Mouse (Mus musculus) gonadal fat pad, adult 2 months (tissue): ENCODE results near the gene Ypel2. TPM values are rescaled to one million over a fixed set of nuclear protein-coding genes. Genes with fewer than 3 reads are reported as not detected.
A peak's percentile ranks its signal among the peaks of the same experiment; 100 is the strongest.

ENCODE experiments used
- DNase-seq: peaks from one replicate; pipeline ENCODE4 v3.0.0-alpha.2; 2012; ENCODE audit warnings: low read depth
- polyA plus RNA-seq: library from polyadenylated mRNA; depleted of rRNA; stranded (reverse); fragments of >200 nt; gene quantifications from 2 replicates; pipeline ENCODE4 v1.2.3, GENCODE M21; 2012

Ypel2 gene
- polyA plus RNA-seq, 1 experiment = 9.8 TPM

DNA sequence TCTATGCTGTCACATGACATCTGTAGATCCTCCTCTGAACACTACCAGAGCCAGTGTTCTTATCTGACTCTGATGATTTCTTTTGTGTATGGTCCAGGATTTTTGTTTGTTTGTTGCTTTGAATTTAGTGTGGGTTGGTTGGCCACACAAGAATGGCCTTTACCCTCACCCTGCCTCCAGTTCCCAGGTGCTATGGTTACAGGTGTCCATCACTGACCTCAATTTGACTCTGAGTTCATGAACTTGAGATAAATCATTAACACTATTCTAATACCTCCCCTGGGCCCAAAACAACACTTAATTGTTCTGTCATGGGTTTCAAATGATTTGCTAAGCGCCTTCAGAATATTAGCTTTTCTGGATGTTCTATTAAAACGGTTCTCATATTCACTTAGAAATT is 61.3 kb downstream of the Ypel2 start:
- DNase-seq = no peak

DNA sequence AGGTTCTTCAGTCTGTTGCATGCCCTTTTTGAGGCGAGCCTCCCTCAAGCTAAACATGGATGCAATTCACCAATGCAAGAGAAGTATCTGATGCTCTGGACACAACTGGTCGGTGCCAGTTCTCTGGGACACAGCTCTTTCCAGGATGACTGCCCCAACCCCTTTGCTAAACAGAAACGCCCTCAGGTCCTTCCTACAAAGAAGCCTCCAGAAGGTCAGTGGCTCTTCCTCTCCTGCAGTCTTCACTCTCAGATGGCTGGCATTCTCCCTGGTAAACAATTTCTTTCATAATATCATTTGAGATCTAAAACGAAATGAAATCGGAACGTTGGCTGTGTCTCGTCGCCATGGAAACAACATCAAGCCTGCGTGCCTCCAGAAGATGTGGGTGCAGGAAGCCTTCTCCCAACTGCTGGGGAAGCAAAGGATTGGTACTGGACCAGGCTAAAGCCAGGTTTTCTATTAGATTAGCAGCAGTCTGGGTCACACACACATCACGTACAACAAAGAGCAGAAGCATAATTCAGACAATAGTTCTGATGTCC is 62.8 kb downstream of the Ypel2 start:
- DNase-seq = no peak

DNA sequence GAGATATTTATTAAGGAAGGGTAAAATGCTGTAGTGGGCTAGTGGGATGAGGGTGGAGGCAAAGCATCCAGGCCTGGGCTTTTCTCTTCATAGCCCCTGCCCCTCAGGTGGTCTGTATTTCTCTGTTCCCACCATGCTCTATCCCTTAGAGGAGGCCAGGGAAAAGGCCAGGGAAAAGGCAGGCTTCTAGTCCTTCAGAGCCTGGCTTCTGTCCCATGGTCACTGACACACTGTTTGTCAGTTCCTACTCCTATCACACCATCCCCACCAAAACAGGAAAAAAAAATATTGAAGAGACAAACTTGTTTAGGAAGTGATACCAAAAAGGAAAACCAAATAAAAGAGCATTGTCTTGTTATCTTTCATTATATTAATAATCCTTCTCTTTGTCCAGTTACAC is 63.5 kb downstream of the Ypel2 start:
- DNase-seq = no peak

DNA sequence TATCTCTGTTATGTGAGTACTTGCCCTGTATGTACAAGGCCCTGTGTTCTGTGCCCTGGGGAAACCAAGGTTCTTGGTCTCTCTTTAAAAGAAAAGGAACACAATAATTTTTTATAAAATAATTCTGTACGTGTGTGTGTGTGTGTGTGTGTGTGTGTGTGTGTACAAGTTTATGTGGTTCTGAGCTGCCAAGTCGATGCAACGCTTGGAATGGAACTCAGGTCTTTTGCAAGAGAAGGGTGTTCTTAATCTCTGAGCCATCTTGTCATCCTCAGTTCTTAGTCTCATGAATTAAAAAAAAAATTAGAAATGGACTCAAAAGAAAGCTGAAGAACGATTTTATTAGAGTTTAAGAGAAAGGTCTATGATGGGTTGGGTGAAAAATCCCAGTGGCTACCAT is 64.0 kb downstream of the Ypel2 start:
- no peak for DNase-seq

DNA sequence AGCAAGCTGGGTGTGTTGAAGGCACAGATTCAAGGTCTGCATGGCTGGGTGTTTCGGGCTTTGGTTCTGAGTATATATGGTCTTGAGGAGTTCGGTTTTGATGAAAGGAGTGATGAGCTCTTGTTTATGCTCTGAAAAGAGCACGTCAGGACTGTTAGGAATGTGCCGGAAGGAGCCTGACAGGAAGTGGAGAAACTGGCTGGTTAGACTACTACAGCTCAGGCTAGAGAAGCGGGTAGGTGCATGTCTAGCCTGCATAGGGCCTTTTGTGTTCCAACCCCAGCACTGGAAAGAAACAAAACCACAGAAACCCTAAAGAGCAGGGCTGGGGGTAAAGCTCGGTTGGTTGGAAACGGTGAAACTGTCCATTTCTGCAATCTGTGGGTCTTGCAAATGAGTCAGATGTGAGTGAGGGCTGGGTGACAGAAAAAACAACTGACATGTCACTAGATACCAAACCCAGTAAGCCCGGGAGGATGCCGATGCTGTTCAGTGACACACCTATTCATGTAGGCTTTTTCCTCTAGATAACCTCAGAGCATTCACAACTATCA is 68.3 kb downstream of the Ypel2 start:
- DNase-seq = no peak

DNA sequence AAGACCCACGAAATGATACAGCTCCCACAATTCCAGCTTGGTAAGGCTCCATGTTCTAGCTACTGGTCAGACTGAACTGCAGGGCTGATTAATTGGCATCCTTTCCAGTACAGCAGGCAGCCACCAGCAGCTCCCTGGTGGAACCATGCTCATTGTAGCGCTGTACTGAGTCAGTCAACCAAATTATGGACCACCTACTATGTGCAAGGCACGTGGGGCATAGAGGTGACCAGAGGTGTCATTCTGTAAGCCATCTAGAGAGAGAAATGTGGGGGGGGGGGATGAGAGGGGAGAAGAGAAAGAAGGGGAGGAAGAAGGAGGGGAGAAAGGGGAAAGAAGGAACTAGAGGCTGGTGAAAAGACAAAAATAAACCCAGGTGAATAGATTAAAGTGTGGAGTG is 68.9 kb downstream of the Ypel2 start:
- no peak for DNase-seq

DNA sequence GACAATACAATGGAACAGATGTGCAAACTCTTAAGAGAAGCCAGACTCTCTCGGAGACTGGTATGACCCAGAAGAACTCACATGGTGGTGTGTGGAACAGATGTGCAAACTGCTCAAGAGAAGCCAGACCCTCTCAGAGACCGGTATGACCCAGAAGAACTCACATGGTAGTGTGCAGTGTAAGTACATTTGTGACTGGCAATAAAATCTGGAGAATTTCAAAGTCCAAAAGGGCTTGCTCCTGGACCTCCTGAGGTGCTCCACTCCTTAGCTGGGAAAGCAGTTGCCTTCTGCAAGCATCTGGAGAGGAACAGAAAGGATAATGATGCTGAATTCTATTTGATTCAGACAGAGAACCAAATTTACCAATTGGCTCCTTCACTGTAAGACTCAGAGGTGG is 69.9 kb downstream of the Ypel2 start:
- no peak for DNase-seq

DNA sequence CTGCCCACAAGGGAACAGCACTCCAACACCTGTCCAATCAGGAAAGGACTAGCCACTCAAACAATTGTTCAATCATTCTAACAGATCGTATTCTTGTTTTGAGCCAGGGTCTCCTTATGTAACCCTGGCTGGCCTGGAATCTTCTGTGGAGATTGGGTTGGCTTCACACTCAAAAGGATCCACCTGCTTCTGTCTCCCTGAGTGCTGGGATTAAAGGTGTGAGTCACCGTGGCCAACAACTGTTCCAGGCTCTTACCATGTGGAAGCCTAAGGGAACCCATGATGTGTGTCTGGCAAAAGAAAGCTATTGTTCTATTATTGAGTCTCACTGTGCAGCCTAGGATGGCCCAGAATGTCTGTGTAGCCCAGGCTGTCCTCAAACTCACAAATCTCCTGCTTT is 71.5 kb downstream of the Ypel2 start:
- no peak for DNase-seq

DNA sequence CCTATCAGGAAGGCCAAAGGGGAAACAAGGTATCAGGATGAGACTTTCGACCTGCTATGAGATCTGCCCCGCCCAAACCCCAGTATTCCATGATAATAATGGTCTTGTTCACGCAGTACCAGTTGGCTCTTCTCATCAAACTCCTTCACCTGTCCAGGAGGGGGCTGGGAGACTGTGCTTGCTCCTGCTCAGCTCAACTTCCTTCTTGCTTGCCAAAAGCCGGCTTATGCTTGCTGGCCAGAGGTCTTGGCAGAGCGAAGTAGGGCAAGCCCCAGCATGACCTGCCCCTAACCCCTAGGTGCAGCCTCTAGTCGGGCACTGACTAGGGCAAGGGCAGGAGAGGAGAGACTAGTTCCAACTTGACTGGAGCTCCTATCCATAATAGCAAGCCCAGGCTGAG is 72.2 kb downstream of the Ypel2 start:
- peak; percentile 84 for DNase-seq

DNA sequence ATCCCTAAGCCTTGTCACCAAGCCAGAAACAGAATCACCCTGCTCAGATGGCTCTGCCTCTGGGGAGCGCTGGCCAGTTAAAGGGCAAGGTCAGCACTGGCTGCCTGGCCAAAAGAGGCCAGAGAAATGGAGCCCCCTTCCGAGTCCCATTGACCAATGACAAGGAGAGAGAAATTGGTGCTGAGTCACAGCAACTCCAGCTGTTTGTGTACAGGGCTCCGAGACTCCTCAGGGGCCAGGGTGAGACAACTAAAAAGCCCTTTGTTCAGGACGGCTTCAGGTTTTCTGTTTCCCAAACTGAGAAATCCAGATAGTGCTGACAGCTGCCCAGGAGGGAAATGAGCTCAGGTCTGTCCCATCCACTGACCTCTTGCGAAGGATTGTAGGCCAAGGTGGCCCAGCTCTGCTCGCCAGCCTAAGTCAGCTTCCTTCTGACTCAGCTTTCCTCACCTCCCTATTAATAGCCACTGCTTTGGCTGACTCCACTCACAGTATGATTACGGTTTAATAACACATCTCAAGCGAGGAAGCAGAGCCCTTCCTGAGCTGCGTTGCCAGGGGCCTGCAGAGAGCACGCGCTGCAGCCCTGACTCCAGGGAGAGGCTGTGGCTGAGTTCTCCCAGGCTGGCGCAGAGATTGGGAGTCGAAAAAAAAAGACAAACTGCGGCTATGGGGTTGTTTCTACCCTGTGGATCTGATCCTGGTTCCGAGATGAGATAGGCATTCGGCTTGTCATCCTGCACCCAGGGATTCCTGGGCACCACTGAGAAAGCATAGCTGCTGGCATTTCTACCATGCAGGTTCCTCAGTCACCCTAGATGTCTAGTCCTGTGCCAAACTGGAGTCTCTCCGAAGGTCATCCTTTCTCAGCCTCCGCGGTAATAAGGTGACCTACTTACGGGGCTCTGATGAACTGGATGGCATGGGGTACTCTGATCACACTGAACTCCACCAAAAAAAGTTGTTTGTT is 73.1 kb downstream of the Ypel2 start:
- no peak for DNase-seq

DNA sequence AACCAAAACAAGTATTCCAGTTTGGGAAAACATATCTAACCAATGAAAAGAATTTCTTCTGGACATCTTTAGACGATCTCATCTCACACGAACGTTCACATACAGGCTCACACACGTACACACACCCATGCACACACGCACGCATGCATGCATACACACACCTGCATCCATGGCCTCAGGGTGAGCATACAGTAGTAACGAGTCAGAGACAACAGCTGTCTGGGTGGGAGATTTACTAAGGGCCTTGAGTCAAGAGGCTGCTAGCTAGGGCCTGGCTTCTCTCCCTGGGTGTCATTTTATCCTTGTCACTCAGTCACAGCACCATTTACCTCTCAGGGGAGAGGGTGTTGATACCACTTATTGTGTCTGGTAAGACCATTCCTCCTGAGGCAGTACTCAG is 74.0 kb downstream of the Ypel2 start:
- DNase-seq = no peak

DNA sequence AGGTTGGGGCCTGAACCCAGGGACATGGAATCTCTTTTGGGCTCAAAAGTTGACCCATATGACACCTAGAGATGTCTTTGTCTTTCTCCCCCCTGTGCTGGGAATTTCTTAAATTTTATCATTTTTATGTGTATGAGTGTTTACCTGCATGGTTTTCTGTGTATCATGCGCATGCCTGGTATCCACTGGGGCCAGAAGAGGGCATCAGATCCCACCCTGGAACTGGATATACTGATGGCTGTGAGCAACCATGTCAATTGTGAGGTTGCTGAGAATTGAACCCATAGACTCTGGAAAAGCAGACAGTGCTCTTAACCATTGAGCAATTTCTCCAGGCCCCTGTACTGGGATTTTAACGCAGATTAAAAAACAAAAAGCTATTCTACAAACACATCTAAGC is 76.0 kb downstream of the Ypel2 start:
- DNase-seq = no peak

DNA sequence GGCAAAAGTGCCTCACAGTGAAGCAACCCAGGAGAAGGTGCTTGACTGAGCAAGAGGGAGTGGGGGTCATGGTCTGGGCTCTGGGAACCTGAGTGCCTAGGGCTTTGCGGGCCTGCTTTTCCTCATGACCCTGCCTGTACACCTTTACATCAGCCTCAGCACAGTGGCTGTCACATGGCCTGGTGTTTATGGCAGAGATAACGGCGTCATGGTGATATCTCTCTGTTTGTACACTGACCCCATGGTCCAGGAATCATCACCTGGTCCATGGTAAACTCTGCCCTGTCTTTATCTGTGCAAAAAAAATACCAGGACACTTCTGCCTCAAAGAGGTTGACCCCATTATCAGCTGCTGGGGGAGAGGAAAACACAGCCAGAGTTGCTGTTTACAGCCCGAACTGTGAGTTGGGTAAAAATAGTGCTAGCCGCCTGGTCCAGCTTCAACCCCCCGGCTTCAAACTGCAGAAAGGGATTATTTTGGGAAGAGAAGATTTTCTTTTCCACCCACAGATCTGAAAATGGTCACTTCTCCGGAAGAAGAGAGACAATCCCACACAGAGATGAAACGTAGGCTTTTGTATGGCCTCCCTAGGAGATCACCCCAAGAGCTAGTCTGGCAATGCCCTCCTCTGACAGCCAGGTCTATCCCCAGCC is 76.8 kb downstream of the Ypel2 start:
- no peak for DNase-seq

DNA sequence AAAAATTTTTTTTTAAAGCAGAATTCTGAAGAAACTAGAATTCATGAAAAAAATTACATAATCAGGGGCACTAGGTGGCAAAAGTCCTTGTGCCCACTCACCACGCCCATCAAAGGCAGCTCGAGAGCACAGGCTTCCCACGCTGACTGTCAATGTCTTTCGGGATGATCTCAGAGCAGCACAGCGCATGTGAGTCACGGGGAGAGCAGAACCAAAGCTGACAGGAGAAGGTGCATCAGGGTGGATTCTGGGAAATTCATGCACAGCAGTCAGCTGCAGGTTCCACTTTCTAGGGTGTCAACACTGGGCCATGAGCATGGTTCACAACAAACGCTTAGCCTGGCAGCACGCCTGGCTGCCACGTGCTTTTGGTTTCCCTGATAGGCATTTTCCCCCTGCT is 79.2 kb downstream of the Ypel2 start:
- no peak for DNase-seq

DNA sequence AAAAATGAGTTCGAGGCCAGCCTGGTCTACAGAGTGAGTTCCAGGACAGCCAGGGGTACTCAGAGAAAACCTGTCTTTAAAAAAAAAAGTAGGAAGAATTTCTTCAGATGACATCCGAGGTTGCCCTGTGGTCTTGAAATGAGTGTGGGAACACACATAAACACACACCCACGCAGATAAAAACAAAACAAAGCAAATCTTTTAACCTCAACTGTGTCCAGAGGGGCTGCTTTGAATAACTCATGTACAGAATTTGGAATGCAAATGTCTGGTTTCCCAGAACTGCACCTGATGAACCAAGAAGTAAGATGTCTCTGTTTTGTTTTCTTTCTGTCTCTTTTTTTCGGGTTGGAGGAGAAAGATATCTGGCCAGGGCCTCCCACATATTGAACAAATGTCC is 83.3 kb downstream of the Ypel2 start:
- DNase-seq = no peak

DNA sequence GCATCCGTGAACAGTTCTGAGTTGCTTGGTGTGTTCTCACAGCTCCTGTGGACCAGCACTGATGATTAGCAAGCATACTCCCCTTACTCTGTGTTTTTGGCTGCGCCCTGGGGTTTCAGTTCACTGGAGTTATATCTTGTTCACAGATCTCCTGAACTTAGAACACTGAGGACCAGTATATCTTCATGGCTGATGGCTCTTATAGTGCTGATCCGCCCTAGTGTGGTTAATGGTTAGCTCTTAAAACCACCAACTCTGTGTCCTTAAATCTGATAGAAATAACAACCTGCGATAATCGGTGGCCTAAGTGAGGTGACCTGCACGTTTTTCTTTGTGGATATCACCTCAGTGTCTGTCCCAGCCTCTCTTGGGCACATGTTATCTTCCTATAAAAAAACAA is 84.5 kb downstream of the Ypel2 start:
- DNase-seq = no peak

DNA sequence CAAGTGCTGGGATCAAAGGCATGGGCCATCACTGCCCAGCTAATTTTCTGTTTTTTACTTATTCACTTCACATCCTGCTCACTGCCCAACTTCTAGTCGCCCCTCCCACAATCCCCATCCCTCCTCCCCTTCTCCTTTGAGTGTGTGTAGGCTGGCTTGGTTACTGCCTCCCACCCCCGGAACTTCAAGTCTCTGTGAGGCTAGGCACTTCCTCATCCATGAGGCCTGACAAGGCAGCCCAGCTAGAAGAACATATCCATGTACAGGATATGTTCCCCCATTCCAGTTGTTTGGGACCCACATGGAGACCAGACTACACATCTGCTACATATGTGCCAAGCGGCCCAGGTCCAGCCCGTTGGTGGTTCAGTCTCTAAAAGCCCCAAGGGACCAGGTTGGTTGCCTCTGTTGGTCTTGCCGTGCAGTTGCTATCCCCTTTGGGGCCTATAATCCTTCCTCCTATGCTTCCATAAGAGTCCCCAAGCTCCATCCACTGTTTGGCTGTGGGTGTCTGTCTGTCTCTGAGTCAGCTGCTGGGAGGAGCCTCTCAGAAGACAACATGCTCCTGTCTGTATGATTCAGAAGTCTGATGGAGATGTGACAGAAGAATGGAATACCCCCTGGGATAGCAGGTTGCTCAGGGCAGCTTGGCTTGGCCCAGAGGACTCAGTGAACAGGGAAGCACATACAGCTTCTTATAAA is 85.5 kb downstream of the Ypel2 start:
- no peak for DNase-seq

DNA sequence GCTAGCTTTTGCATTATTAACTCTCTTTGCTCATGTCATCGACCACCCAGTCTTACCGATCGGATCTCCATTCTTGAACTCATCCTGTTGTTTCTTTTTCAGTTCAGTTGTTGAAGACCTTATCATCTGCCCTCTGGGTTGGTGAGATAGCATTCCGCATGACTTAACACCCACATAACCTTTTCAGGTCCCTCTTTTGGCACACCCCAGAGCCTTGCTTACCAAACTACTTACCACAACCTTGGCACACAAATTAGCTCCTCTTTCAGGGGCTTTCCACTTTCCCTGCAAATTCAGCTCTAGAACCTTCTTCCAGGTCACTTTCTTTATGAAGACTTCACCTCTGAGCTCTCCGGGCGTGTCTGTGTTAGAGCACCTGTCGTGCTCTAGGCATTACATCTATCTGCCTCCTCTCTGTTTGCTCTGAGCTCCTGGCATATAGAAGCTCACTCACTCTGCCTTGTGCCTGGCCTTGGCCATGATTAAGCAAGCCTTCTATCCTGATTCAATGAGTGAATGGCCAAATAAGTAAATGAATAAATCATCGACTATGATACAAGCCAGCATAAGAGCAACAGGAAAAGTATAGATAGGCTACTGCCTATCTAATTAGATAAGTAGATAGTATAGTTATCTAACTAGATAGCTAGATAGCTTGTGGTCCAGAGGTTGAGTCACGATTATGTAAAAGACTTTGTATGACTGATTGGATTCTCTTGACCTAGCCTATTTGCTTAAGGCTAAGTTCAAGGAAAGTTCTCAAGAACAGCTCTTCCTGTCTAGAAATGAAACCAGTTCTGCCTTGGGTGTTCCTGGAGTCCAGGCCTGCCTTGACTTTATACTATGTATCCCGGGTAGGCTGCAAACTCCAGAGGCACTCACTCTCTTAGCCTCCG is 86.5 kb downstream of the Ypel2 start:
- DNase-seq = no peak

DNA sequence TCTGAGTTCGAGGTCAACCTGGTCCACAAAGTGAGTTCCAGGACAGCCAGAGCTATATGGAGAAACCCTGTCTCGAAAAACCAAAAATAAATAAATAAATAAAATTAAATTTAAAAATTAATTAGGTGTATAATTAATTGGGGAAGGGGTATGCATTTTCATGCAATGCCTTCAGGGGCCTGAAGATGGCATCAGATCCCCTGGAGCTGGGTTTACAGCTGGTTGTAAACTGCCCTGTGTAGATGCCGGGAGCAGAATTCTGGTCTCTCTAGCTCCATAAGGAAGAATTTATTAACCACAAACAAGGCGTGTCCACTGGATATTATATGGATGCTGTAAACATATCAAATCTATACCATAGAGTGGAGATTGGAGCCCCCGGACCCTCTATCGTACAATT is 87.2 kb downstream of the Ypel2 start:
- DNase-seq = no peak

DNA sequence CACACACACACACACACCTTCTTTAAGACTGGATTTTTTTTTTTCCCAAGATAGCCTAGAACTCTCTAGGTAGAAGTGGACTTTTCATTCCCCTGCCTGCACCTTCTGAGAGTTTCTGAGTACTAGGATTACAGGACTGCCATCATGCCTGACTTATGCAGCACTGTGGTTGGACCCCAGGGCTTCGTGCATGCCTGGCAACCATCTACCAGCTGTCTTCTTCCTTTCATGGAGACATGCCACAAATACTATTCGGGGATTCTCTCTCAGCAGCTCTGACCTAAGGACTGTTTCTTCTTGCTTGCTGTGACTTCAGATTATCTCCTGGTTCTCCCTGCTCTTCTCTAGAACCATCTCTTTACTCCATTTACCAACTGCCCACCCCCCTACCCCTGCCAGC is 88.2 kb downstream of the Ypel2 start:
- DNase-seq = no peak

DNA sequence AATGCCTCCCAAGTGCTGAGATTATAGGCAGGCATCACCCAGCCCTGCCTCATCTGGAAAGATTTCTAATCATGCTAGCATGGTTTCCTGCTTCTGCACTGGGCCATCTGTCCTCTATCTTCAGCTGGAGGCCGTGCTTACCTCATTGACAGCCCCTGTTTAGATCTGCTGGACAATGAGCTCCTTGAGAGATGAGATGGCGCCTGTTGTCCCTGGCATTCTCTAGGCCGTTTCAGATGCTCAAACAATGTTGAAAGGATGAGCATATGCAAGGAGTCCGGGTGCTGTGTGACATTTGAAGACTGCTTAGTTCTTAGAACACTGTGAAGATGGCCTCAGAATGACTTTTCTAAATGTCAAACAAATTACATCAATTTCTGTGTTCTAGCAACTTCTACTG is 88.8 kb downstream of the Ypel2 start:
- DNase-seq = no peak
